In genomic region chr17:75143927-75144326, GRCm38 (mm10) we compare ENCODE assay signal across 18 mouse cellular contexts.
"Had no signal": no experiment of that assay in that cellular context is flagged by ENCODE, and none has a peak within 500 bp of the region (broad histone marks: within the 10 kb centered on the region; RNA-seq: fewer than 3 reads in every experiment).

No protein-coding gene starts in this region.

- H3K4me2 ChIP-seq: lung, embryonic 14.5 days; midbrain, embryonic 12.5 days; neural tube, embryonic 13.5 days; neural tube, embryonic 15.5 days had no signal

- DNase-seq: lung, adult 18-20 months; lung, embryonic 14.5 days; lung, postnatal 10 days; lung, postnatal 4 days; retina, postnatal 1 day; right cerebral cortex, adult 18-20 months; right cerebral cortex, postnatal 25 days; right cerebral cortex, postnatal 4 days; spleen, adult 18-20 months; thymus, adult 18-20 months; thymus, postnatal 14 days; thymus, postnatal 36 days had no signal

- H3K36me3 ChIP-seq: liver, embryonic 12.5 days; midbrain, embryonic 12.5 days; neural tube, embryonic 13.5 days; neural tube, embryonic 15.5 days had no signal

- H3K9ac ChIP-seq: liver, embryonic 12.5 days; liver, embryonic 14.5 days; lung, embryonic 14.5 days; midbrain, embryonic 12.5 days; neural tube, embryonic 13.5 days; neural tube, embryonic 15.5 days had no signal

- H3K4me3 ChIP-seq: liver, embryonic 12.5 days; midbrain, embryonic 12.5 days; myocyte; neural tube, embryonic 13.5 days; neural tube, embryonic 15.5 days had no signal

- H3K27me3 ChIP-seq: liver, embryonic 12.5 days; midbrain, embryonic 12.5 days; neural tube, embryonic 13.5 days; neural tube, embryonic 15.5 days had no signal

- H3K4me1 ChIP-seq: neural tube, embryonic 15.5 days had no signal

- H3K9me3 ChIP-seq: liver, embryonic 12.5 days; midbrain, embryonic 12.5 days; neural tube, embryonic 13.5 days; neural tube, embryonic 15.5 days had no signal

- H3K27ac ChIP-seq: midbrain, embryonic 12.5 days; neural tube, embryonic 13.5 days; neural tube, embryonic 15.5 days had no signal
